ENCODE assay signal across 13 mouse cellular contexts in the genomic region with DNA sequence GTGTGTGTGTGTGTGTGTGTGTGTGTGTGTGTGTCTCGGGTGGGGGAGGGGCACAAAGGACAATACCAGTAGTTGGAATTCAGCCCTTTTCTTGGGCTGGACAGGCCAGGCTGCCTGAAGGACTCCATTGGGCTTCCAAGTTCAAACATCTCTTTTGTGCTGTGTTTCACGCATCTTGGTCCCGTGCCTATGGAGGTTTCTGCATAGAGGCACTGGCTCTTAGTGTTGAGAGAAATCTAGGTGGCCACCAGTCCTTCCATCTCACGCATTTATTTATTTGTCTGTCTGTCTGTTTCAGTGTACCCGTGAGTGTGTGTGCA. TPM values are rescaled to one million over a fixed set of nuclear protein-coding genes. Genes with fewer than 3 reads are reported as not detected.
A peak's percentile ranks its signal among the peaks of the same experiment; 100 is the strongest.
DNase-seq lines count a peak whose midpoint lies in the region; ATAC-seq and TF ChIP-seq lines count a peak whose summit lies in the region.
"Had no signal": no experiment of that assay in that cellular context is flagged by ENCODE, and none has a peak within 500 bp of the region (broad histone marks: within the 10 kb centered on the region; RNA-seq: fewer than 3 reads in every experiment).

No protein-coding gene starts in this region.

- intact Hi-C loops in left cerebral cortex, postnatal 4 days (cut with DNase I), result no loop called here
- intact Hi-C loops in left cerebral cortex, postnatal 36 days (cut with DNase I), result no loop called here

- H3K36me3 ChIP-seq in forebrain, embryonic 13.5 days (ENCODE audit: poor library complexity, severe bottlenecking), result no peaks in the 10 kb centered on the region
- no peaks in the 10 kb centered on the region for H3K36me3 ChIP-seq in hindbrain, embryonic 16.5 days (ENCODE audit: control insufficient read depth, insufficient read depth, low read length)
- H3K36me3 ChIP-seq in midbrain, postnatal 0 days (ENCODE audit: insufficient read depth, low read length), result no peaks in the 10 kb centered on the region
- H3K36me3 ChIP-seq: intestine, embryonic 15.5 days had no signal

- H3K4me2 ChIP-seq in forebrain, embryonic 13.5 days, result no peak overlapping the region
- no peak overlapping the region for H3K4me2 ChIP-seq in hindbrain, embryonic 16.5 days (ENCODE audit: low read length)
- no peak overlapping the region for H3K4me2 ChIP-seq in midbrain, postnatal 0 days (ENCODE audit: low read depth, low read length, poor library complexity, severe bottlenecking)
- H3K4me2 ChIP-seq: intestine, embryonic 15.5 days had no signal

- peaks cover 32% of the 10 kb centered on the region for H3K4me1 ChIP-seq in forebrain, embryonic 13.5 days
- H3K4me1 ChIP-seq in hindbrain, embryonic 16.5 days (ENCODE audit: control insufficient read depth, insufficient read depth, low read depth, low read length), result peaks cover 16% of the 10 kb centered on the region
- H3K4me1 ChIP-seq in midbrain, postnatal 0 days (ENCODE audit: insufficient read depth, low read length), result peaks cover 9% of the 10 kb centered on the region

- TF ChIP-seq CTCF in midbrain, postnatal 0 days (IDR thresholded peaks at IDR 0.05), result no peak

- ATAC-seq in forebrain, embryonic 13.5 days, result no peak; the same call in 1 of the 2 replicates
- ATAC-seq in hindbrain, embryonic 16.5 days, result peak; percentile 70
- ATAC-seq in midbrain, postnatal 0 days (ENCODE audit: low FRiP score), result peak; percentile 44; the same call in 1 of the 2 replicates
- ATAC-seq: intestine, embryonic 15.5 days; liver, postnatal 0 days had no signal

- no peak overlapping the region for H3K4me3 ChIP-seq in forebrain, embryonic 13.5 days
- H3K4me3 ChIP-seq in hindbrain, embryonic 16.5 days (ENCODE audit: low read length), result no peak overlapping the region
- no peak overlapping the region for H3K4me3 ChIP-seq in midbrain, postnatal 0 days (ENCODE audit: low read depth, low read length)
- H3K4me3 ChIP-seq: intestine, embryonic 15.5 days had no signal

- H3K9ac ChIP-seq in forebrain, embryonic 13.5 days, result no peak overlapping the region
- H3K9ac ChIP-seq in hindbrain, embryonic 16.5 days (ENCODE audit: low read depth, low read length), result no peak overlapping the region
- H3K9ac ChIP-seq in midbrain, postnatal 0 days (replicated peaks; ENCODE audit: low read length, poor library complexity, severe bottlenecking), result no peak overlapping the region
- H3K9ac ChIP-seq: intestine, embryonic 15.5 days; liver, postnatal 0 days had no signal

- DNase-seq in left cerebral cortex, postnatal 4 days, result peak; percentile 74
- DNase-seq in left cerebral cortex, postnatal 36 days (ENCODE audit: low spot score in 2 of 2), result no peak
- no peak for DNase-seq in midbrain, postnatal 0 days (ENCODE audit: low spot score)
- no peak for DNase-seq in layer of hippocampus, adult 18-20 months (ENCODE audit: low spot score in 2 of 2)
- no peak for DNase-seq in frontal cortex, postnatal 25 days (ENCODE audit: low spot score in 2 of 2)
- no peak for DNase-seq in gastrocnemius, adult 8-10 months (ENCODE audit: low spot score in 2 of 2)
- DNase-seq: adrenal gland, postnatal 25 days; liver, postnatal 0 days had no signal

- H3K27me3 ChIP-seq in forebrain, embryonic 13.5 days, result peaks cover 10% of the 10 kb centered on the region
- H3K27me3 ChIP-seq in hindbrain, embryonic 16.5 days (replicated peaks; ENCODE audit: control insufficient read depth, insufficient read depth, low read length), result no peaks in the 10 kb centered on the region
- no peaks in the 10 kb centered on the region; the same call in 1 of the 2 replicates for H3K27me3 ChIP-seq in midbrain, postnatal 0 days (ENCODE audit: insufficient read depth, low read length)
- H3K27me3 ChIP-seq: intestine, embryonic 15.5 days had no signal

- 38% methylated on average over 5 of the region's 5 CpGs for WGBS in forebrain, embryonic 13.5 days
- WGBS in hindbrain, embryonic 16.5 days, result 44% methylated on average over 4 of the region's 5 CpGs
- WGBS in midbrain, postnatal 0 days, result 41% methylated on average over 5 of the region's 5 CpGs

- H3K27ac ChIP-seq in forebrain, embryonic 13.5 days, result peak overlapping the region; percentile 76
- H3K27ac ChIP-seq in hindbrain, embryonic 16.5 days (ENCODE audit: low read depth, low read length), result peak overlapping the region; percentile 64
- H3K27ac ChIP-seq in midbrain, postnatal 0 days (ENCODE audit: low read depth, low read length), result peak overlapping the region; percentile 72
- H3K27ac ChIP-seq: intestine, embryonic 15.5 days; kidney, postnatal 0 days had no signal

- no peaks in the 10 kb centered on the region for H3K9me3 ChIP-seq in forebrain, embryonic 13.5 days (replicated peaks)
- H3K9me3 ChIP-seq in hindbrain, embryonic 16.5 days (ENCODE audit: control insufficient read depth, low read length), result no peaks in the 10 kb centered on the region
- no peaks in the 10 kb centered on the region for H3K9me3 ChIP-seq in midbrain, postnatal 0 days (ENCODE audit: low read length)
- H3K9me3 ChIP-seq: intestine, embryonic 15.5 days had no signal

RNA-seq across cellular contexts. Expression of a gene that starts 18.0 kb away (rescaled TPM):
- 1 to 10 TPM; 4.2 to 4.9 TPM for total RNA-seq in left cerebral cortex, postnatal 4 days (2021)
- total RNA-seq in left cerebral cortex, postnatal 36 days (2021), result 1 to 10 TPM; 2.2 to 2.5 TPM
- polyA plus RNA-seq in forebrain, embryonic 13.5 days (2015; fragmentation: Nextera tagmentation; extraction: Ambion mirVana), result 2.9 and 3.9 TPM in 2 replicates
- polyA plus RNA-seq in hindbrain, embryonic 16.5 days (2015; fragmentation: Nextera tagmentation; extraction: Ambion mirVana), result 6.2 and 7.9 TPM in 2 replicates
- 5.9 and 7.6 TPM in 2 replicates for total RNA-seq in midbrain, postnatal 0 days (2014; rRNA removed)
- 3.7 and 4.1 TPM in 2 replicates for polyA plus RNA-seq in midbrain, postnatal 0 days (2015; fragmentation: Nextera tagmentation; extraction: Ambion mirVana)
- 1 to 10 TPM; 2.2 to 2.6 TPM for total RNA-seq in layer of hippocampus, adult 18-20 months (2021)
- total RNA-seq in gastrocnemius, adult 8-10 months (2022), result 1 to 10 TPM in 2 of 4 experiments, under 1 TPM in 2; 0.92 to 1.3 (median 1.1) TPM
- total RNA-seq: megakaryocyte progenitor cell, adult 5-6 weeks had no signal

RNA-seq across cellular contexts. Expression of a gene that starts 23.3 kb away (rescaled TPM):
- total RNA-seq in left cerebral cortex, postnatal 4 days (2021), result 1 to 10 TPM in 1 of 2 experiments, under 1 TPM in 1; 0.92 to 1.2 TPM
- total RNA-seq in left cerebral cortex, postnatal 36 days (2021), result under 1 TPM; 0.63 to 0.74 TPM
- 0.52 and 0.66 TPM in 2 replicates for polyA plus RNA-seq in forebrain, embryonic 13.5 days (2015; fragmentation: Nextera tagmentation; extraction: Ambion mirVana)
- polyA plus RNA-seq in hindbrain, embryonic 16.5 days (2015; fragmentation: Nextera tagmentation; extraction: Ambion mirVana), result 2.1 and 3.5 TPM in 2 replicates
- 0.66 and 1.1 TPM in 2 replicates for total RNA-seq in midbrain, postnatal 0 days (2014; rRNA removed)
- 2.7 and 3.1 TPM in 2 replicates for polyA plus RNA-seq in midbrain, postnatal 0 days (2015; fragmentation: Nextera tagmentation; extraction: Ambion mirVana)
- total RNA-seq in layer of hippocampus, adult 18-20 months (2021), result under 1 TPM in 1 of 2 experiments, not detected in 1; 0.50 TPM
- 100 to 1,000 TPM; 380 to 439 (median 413) TPM for total RNA-seq in gastrocnemius, adult 8-10 months (2022)

RNA-seq across cellular contexts. Expression of a gene that starts 52.0 kb away (rescaled TPM):
- total RNA-seq in left cerebral cortex, postnatal 4 days (2021), result 1 to 10 TPM; 1.4 to 1.5 TPM
- under 1 TPM; 0.61 to 0.72 TPM for total RNA-seq in left cerebral cortex, postnatal 36 days (2021)
- 9.7 and 11.3 TPM in 2 replicates for polyA plus RNA-seq in forebrain, embryonic 13.5 days (2015; fragmentation: Nextera tagmentation; extraction: Ambion mirVana)
- 3.4 TPM in 2 replicates for polyA plus RNA-seq in hindbrain, embryonic 16.5 days (2015; fragmentation: Nextera tagmentation; extraction: Ambion mirVana)
- total RNA-seq in midbrain, postnatal 0 days (2014; rRNA removed), result 1.1 and 2.0 TPM in 2 replicates
- polyA plus RNA-seq in midbrain, postnatal 0 days (2015; fragmentation: Nextera tagmentation; extraction: Ambion mirVana), result 0.46 and 0.50 TPM in 2 replicates
- under 1 TPM; 0.36 to 0.84 TPM for total RNA-seq in layer of hippocampus, adult 18-20 months (2021)
- 1 to 10 TPM in 3 of 4 experiments, under 1 TPM in 1; 0.85 to 1.7 (median 1.5) TPM for total RNA-seq in gastrocnemius, adult 8-10 months (2022)

Comparison
In these comparisons a context has a peak if more than half of its experiments do, and no peak if none do; other contexts are left out.
1. RNA of a gene that starts 23.3 kb away (total RNA-seq): 380 to 439 TPM in gastrocnemius, adult 8-10 months; 0.92 to 1.2 TPM in left cerebral cortex, postnatal 4 days, 0.63 to 0.74 TPM in left cerebral cortex, postnatal 36 days, 0.66 to 1.1 TPM in midbrain, postnatal 0 days and 0.50 TPM in layer of hippocampus, adult 18-20 months; every median in the first group is over 100 times any median in the second.
2. Peak in every context shown above with its lines, with median percentiles within 50 percentile points of each other: H3K27ac ChIP-seq.